Mouse (Mus musculus): ENCODE data around the gene Hes5. TPM values are rescaled to one million over a fixed set of nuclear protein-coding genes. Genes with fewer than 3 reads are reported as not detected.

Gene Hes5
- polyA plus RNA-seq, 1 experiment from 2014 or later: 8.1 TPM

- Histone ChIP-seq H3K9me3 (ENCODE audit: control insufficient read depth, low read length) (no peaks in the 10 kb centered on the region), H3K36me3 (ENCODE audit: control insufficient read depth, insufficient read depth, low read length) (no peaks in the 10 kb centered on the region), H3K4me2 (replicated peaks; ENCODE audit: low read depth, low read length) (no peak overlapping the region), H3K27ac (ENCODE audit: low read depth, low read length) (no peak overlapping the region), H3K4me1 (ENCODE audit: control insufficient read depth, insufficient read depth, low read length) (peaks cover 9% of the 10 kb centered on the region; the same call in 1 of the 2 replicates), H3K4me3 (ENCODE audit: low read length) (no peak overlapping the region), H3K27me3 (ENCODE audit: control insufficient read depth, insufficient read depth, low read length) (no peaks in the 10 kb centered on the region), H3K9ac (ENCODE audit: low read depth, low read length) (no peak overlapping the region)
- ATAC-seq (ENCODE audit: low FRiP score, low TSS enrichment): no peak
- WGBS: 50% methylated on average over 4 of the region's 4 CpGs
Observed at GRCm38 (mm10) chr4:154925413-154925812, 35.3 kb upstream of the Hes5 start.

GRCm38 (mm10) chr4:154926969-154927898, 33.5 kb upstream of the Hes5 start:
- H3K36me3 ChIP-seq (ENCODE audit: control insufficient read depth, insufficient read depth, low read length): no peaks in the 10 kb centered on the region
- H3K27ac ChIP-seq (ENCODE audit: low read depth, low read length): no peak overlapping the region; the same call in 1 of the 2 replicates
- peak overlapping the region; percentile 4; the same call in 1 of the 2 replicates for H3K4me3 ChIP-seq (ENCODE audit: low read length)
- H3K9me3 ChIP-seq (ENCODE audit: control insufficient read depth, low read length): no peaks in the 10 kb centered on the region
- ATAC-seq (ENCODE audit: low FRiP score, low TSS enrichment): no peak
- WGBS: 42% methylated on average over 9 of the region's 9 CpGs
- H3K27me3 ChIP-seq (ENCODE audit: control insufficient read depth, insufficient read depth, low read length): no peaks in the 10 kb centered on the region
- peak overlapping the region; percentile 5; the same call in 1 of the 2 replicates for H3K4me2 ChIP-seq (replicated peaks; ENCODE audit: low read depth, low read length)
- H3K4me1 ChIP-seq (ENCODE audit: control insufficient read depth, insufficient read depth, low read length): peaks cover 9% of the 10 kb centered on the region; the same call in 1 of the 2 replicates
- no peak overlapping the region for H3K9ac ChIP-seq (ENCODE audit: low read depth, low read length)

- WGBS: 36% methylated on average over 5 of the region's 5 CpGs
- no peaks in the 10 kb centered on the region for H3K9me3 ChIP-seq (ENCODE audit: control insufficient read depth, low read length)
- H3K36me3 ChIP-seq (ENCODE audit: control insufficient read depth, insufficient read depth, low read length): no peaks in the 10 kb centered on the region
- H3K27ac ChIP-seq (ENCODE audit: low read depth, low read length): no peak overlapping the region; the same call in 1 of the 2 replicates
- H3K4me1 ChIP-seq (ENCODE audit: control insufficient read depth, insufficient read depth, low read length): peaks cover 9% of the 10 kb centered on the region; the same call in 1 of the 2 replicates
- H3K4me2 ChIP-seq (replicated peaks; ENCODE audit: low read depth, low read length): peak overlapping the region; percentile 5; the same call in 1 of the 2 replicates
- H3K4me3 ChIP-seq (ENCODE audit: low read length): peak overlapping the region; percentile 4; the same call in 1 of the 2 replicates
- H3K27me3 ChIP-seq (ENCODE audit: control insufficient read depth, insufficient read depth, low read length): no peaks in the 10 kb centered on the region
- peak; percentile 43; the same call in 1 of the 2 replicates for ATAC-seq (ENCODE audit: low FRiP score, low TSS enrichment)
- H3K9ac ChIP-seq (ENCODE audit: low read depth, low read length): no peak overlapping the region
Observed at GRCm38 (mm10) chr4:154927899-154928337, 32.8 kb upstream of the Hes5 start.

GRCm38 (mm10) chr4:154928395-154929087, 32.2 kb upstream of the Hes5 start, which contains the start of gene Tnfrsf14:
TSS of gene Tnfrsf14 (minus strand) at chr4:154928563.
- H3K4me3 ChIP-seq (ENCODE audit: low read length): peak within 1 kb of the TSS; percentile 4; the same call in 1 of the 2 replicates
- WGBS: 40% methylated on average over 12 of the region's 12 CpGs
- peak; percentile 21; the same call in 1 of the 2 replicates for ATAC-seq (ENCODE audit: low FRiP score, low TSS enrichment)

GRCm38 (mm10) chr4:154929088-154929660, 31.5 kb upstream of the Hes5 start:
- no peak overlapping the region for H3K4me3 ChIP-seq (ENCODE audit: low read length)
- no peak overlapping the region for H3K27ac ChIP-seq (ENCODE audit: low read depth, low read length)
- no peaks in the 10 kb centered on the region for H3K9me3 ChIP-seq (ENCODE audit: control insufficient read depth, low read length)
- H3K9ac ChIP-seq (ENCODE audit: low read depth, low read length): no peak overlapping the region
- no peak for ATAC-seq (ENCODE audit: low FRiP score, low TSS enrichment)
- H3K36me3 ChIP-seq (ENCODE audit: control insufficient read depth, insufficient read depth, low read length): no peaks in the 10 kb centered on the region
- H3K27me3 ChIP-seq (ENCODE audit: control insufficient read depth, insufficient read depth, low read length): no peaks in the 10 kb centered on the region
- H3K4me1 ChIP-seq (ENCODE audit: control insufficient read depth, insufficient read depth, low read length): peaks cover 9% of the 10 kb centered on the region; the same call in 1 of the 2 replicates
- no peak overlapping the region for H3K4me2 ChIP-seq (replicated peaks; ENCODE audit: low read depth, low read length)
- 60% methylated on average over 12 of the region's 12 CpGs for WGBS

More at GRCm38 (mm10) chr4:154928395-154929087, 32.2 kb upstream of the Hes5 start, which contains the start of gene Tnfrsf14:
- H3K36me3 ChIP-seq (ENCODE audit: control insufficient read depth, insufficient read depth, low read length): no peaks in the 10 kb centered on the region
- no peaks in the 10 kb centered on the region for H3K9me3 ChIP-seq (ENCODE audit: control insufficient read depth, low read length)
- H3K4me1 ChIP-seq (ENCODE audit: control insufficient read depth, insufficient read depth, low read length): peaks cover 9% of the 10 kb centered on the region; the same call in 1 of the 2 replicates
- no peak within 1 kb of the TSS; the same call in 1 of the 2 replicates for H3K27ac ChIP-seq (ENCODE audit: low read depth, low read length)
- H3K4me2 ChIP-seq (replicated peaks; ENCODE audit: low read depth, low read length): peak within 1 kb of the TSS; percentile 5; the same call in 1 of the 2 replicates
- no peak within 1 kb of the TSS for H3K9ac ChIP-seq (ENCODE audit: low read depth, low read length)
- H3K27me3 ChIP-seq (ENCODE audit: control insufficient read depth, insufficient read depth, low read length): no peaks in the 10 kb centered on the region

GRCm38 (mm10) chr4:154933306-154933907, 27.3 kb upstream of the Hes5 start:
- 57% methylated on average over 13 of the region's 13 CpGs for WGBS

GRCm38 (mm10) chr4:154934800-154935199, 25.9 kb upstream of the Hes5 start:
- ATAC-seq (ENCODE audit: low FRiP score, low TSS enrichment): no peak
- Histone ChIP-seq H3K4me3 (ENCODE audit: low read length) (no peak overlapping the region), H3K27me3 (ENCODE audit: control insufficient read depth, insufficient read depth, low read length) (no peaks in the 10 kb centered on the region), H3K36me3 (ENCODE audit: control insufficient read depth, insufficient read depth, low read length) (no peaks in the 10 kb centered on the region), H3K4me2 (replicated peaks; ENCODE audit: low read depth, low read length) (no peak overlapping the region), H3K4me1 (ENCODE audit: control insufficient read depth, insufficient read depth, low read length) (no peaks in the 10 kb centered on the region), H3K9ac (ENCODE audit: low read depth, low read length) (no peak overlapping the region), H3K27ac (ENCODE audit: low read depth, low read length) (no peak overlapping the region), H3K9me3 (ENCODE audit: control insufficient read depth, low read length) (no peaks in the 10 kb centered on the region)
- WGBS: 86% methylated on average over 2 of the region's 2 CpGs

More at GRCm38 (mm10) chr4:154933306-154933907, 27.3 kb upstream of the Hes5 start:
- peak; percentile 12; the same call in 1 of the 2 replicates for ATAC-seq (ENCODE audit: low FRiP score, low TSS enrichment)
- Histone ChIP-seq H3K4me3 (ENCODE audit: low read length) (no peak overlapping the region), H3K9ac (ENCODE audit: low read depth, low read length) (no peak overlapping the region), H3K4me1 (ENCODE audit: control insufficient read depth, insufficient read depth, low read length) (peaks cover 3% of the 10 kb centered on the region; the same call in 1 of the 2 replicates), H3K9me3 (ENCODE audit: control insufficient read depth, low read length) (no peaks in the 10 kb centered on the region), H3K36me3 (ENCODE audit: control insufficient read depth, insufficient read depth, low read length) (no peaks in the 10 kb centered on the region), H3K4me2 (replicated peaks; ENCODE audit: low read depth, low read length) (no peak overlapping the region), H3K27me3 (ENCODE audit: control insufficient read depth, insufficient read depth, low read length) (no peaks in the 10 kb centered on the region), H3K27ac (ENCODE audit: low read depth, low read length) (no peak overlapping the region)

- 75% methylated on average over 7 of the region's 7 CpGs for WGBS
Observed at GRCm38 (mm10) chr4:154935788-154936187, 24.9 kb upstream of the Hes5 start.

More at GRCm38 (mm10) chr4:154935788-154936187, 24.9 kb upstream of the Hes5 start:
- H3K4me3 ChIP-seq (ENCODE audit: low read length): no peak overlapping the region
- ATAC-seq (ENCODE audit: low FRiP score, low TSS enrichment): no peak
- H3K4me2 ChIP-seq (replicated peaks; ENCODE audit: low read depth, low read length): no peak overlapping the region
- no peaks in the 10 kb centered on the region for H3K4me1 ChIP-seq (ENCODE audit: control insufficient read depth, insufficient read depth, low read length)
- no peak overlapping the region for H3K27ac ChIP-seq (ENCODE audit: low read depth, low read length)
- no peaks in the 10 kb centered on the region for H3K27me3 ChIP-seq (ENCODE audit: control insufficient read depth, insufficient read depth, low read length)
- no peaks in the 10 kb centered on the region for H3K9me3 ChIP-seq (ENCODE audit: control insufficient read depth, low read length)
- no peak overlapping the region for H3K9ac ChIP-seq (ENCODE audit: low read depth, low read length)
- no peaks in the 10 kb centered on the region for H3K36me3 ChIP-seq (ENCODE audit: control insufficient read depth, insufficient read depth, low read length)
